In genomic region chrX:101504636-101505035, GRCm38 (mm10) we compare ENCODE assay signal across 8 mouse cellular contexts. TPM values are rescaled to one million over a fixed set of nuclear protein-coding genes. Genes with fewer than 3 reads are reported as not detected.
A peak's percentile ranks its signal among the peaks of the same experiment; 100 is the strongest.
DNase-seq lines count a peak whose midpoint lies in the region; ATAC-seq and TF ChIP-seq lines count a peak whose summit lies in the region.

No protein-coding gene starts in this region.

- peak; percentile 20; the same call in 1 of the 2 replicates for TF ChIP-seq CTCF in spleen, adult 2 months (IDR thresholded peaks at IDR 0.05; ENCODE audit: extremely low read depth, insufficient read depth, insufficient read length, insufficient replicate concordance)

- H3K27me3 ChIP-seq in midbrain, embryonic 14.5 days (ENCODE audit: control insufficient read depth, insufficient read depth, low read length) = no peaks in the 10 kb centered on the region
- H3K27me3 ChIP-seq in midbrain, embryonic 16.5 days (ENCODE audit: control insufficient read depth, insufficient read depth, low read depth, low read length) = no peaks in the 10 kb centered on the region
- H3K27me3 ChIP-seq in embryonic facial prominence, embryonic 10.5 days (replicated peaks; ENCODE audit: low read depth, poor library complexity, severe bottlenecking) = no peaks in the 10 kb centered on the region
- no peaks in the 10 kb centered on the region for H3K27me3 ChIP-seq in spleen, adult 2 months (ENCODE audit: control insufficient read depth, insufficient read depth, low read length)

- TF ChIP-seq POLR2A in spleen, adult 2 months (IDR thresholded peaks at IDR 0.05; ENCODE audit: low read depth, low read length) = no peak

- WGBS in midbrain, embryonic 14.5 days = 13% methylated on average over 3 of the region's 3 CpGs
- 16% methylated on average over 3 of the region's 3 CpGs for WGBS in midbrain, embryonic 16.5 days
- 15% methylated on average over 3 of the region's 3 CpGs for WGBS in embryonic facial prominence, embryonic 10.5 days
- 14% methylated on average over 3 of the region's 3 CpGs for WGBS in spleen, adult 2 months

- no peaks in the 10 kb centered on the region for H3K4me1 ChIP-seq in midbrain, embryonic 14.5 days (ENCODE audit: control insufficient read depth, insufficient read depth, low read length)
- no peaks in the 10 kb centered on the region for H3K4me1 ChIP-seq in midbrain, embryonic 16.5 days (ENCODE audit: control insufficient read depth, insufficient read depth, low read length)
- H3K4me1 ChIP-seq in embryonic facial prominence, embryonic 10.5 days = no peaks in the 10 kb centered on the region
- no peaks in the 10 kb centered on the region for H3K4me1 ChIP-seq in spleen, adult 2 months (ENCODE audit: control insufficient read depth, insufficient read depth, insufficient read length)

- DNase-seq in cerebellum, postnatal 10 days = peak; percentile 13 to 24
- no peak for DNase-seq in cerebellum, postnatal 36 days
- DNase-seq in midbrain, embryonic 14.5 days = peak; percentile 31
- peak; percentile 24 for DNase-seq in embryonic facial prominence, embryonic 10.5 days (ENCODE audit: low spot score)
- peak; percentile 18 for DNase-seq in spleen, adult 2 months (ENCODE audit: low read depth in 1 of 2, low spot score in 2 of 2)
- no peak for DNase-seq in layer of hippocampus, adult 18-20 months (ENCODE audit: low spot score in 2 of 2)
- no peak for DNase-seq in heart, adult 8-10 months (ENCODE audit: low spot score)

- H3K36me3 ChIP-seq in midbrain, embryonic 14.5 days (ENCODE audit: control insufficient read depth, insufficient read depth, low read length) = no peaks in the 10 kb centered on the region
- H3K36me3 ChIP-seq in midbrain, embryonic 16.5 days (ENCODE audit: control insufficient read depth, insufficient read depth, low read length) = no peaks in the 10 kb centered on the region
- no peaks in the 10 kb centered on the region for H3K36me3 ChIP-seq in embryonic facial prominence, embryonic 10.5 days (replicated peaks)
- no peaks in the 10 kb centered on the region for H3K36me3 ChIP-seq in spleen, adult 2 months (ENCODE audit: control insufficient read depth, insufficient read depth, low read length)

- no peak for ATAC-seq in midbrain, embryonic 14.5 days (ENCODE audit: low FRiP score, low TSS enrichment)
- no peak for ATAC-seq in midbrain, embryonic 16.5 days

- no peak overlapping the region for H3K4me3 ChIP-seq in midbrain, embryonic 14.5 days (replicated peaks; ENCODE audit: low read depth, low read length)
- no peak overlapping the region for H3K4me3 ChIP-seq in midbrain, embryonic 16.5 days (ENCODE audit: low read depth, low read length)
- no peak overlapping the region for H3K4me3 ChIP-seq in embryonic facial prominence, embryonic 10.5 days
- no peak overlapping the region for H3K4me3 ChIP-seq in spleen, adult 2 months (ENCODE audit: extremely low read depth, insufficient read depth, insufficient read length)

- H3K9me3 ChIP-seq in midbrain, embryonic 14.5 days (ENCODE audit: control insufficient read depth, low read length) = no peaks in the 10 kb centered on the region
- no peaks in the 10 kb centered on the region for H3K9me3 ChIP-seq in midbrain, embryonic 16.5 days (replicated peaks; ENCODE audit: control insufficient read depth, low read length, poor library complexity, severe bottlenecking)
- no peaks in the 10 kb centered on the region for H3K9me3 ChIP-seq in embryonic facial prominence, embryonic 10.5 days

- H3K4me2 ChIP-seq in midbrain, embryonic 14.5 days (ENCODE audit: low read length) = no peak overlapping the region
- no peak overlapping the region for H3K4me2 ChIP-seq in midbrain, embryonic 16.5 days (ENCODE audit: low read length)

- no peak overlapping the region for H3K9ac ChIP-seq in midbrain, embryonic 14.5 days (replicated peaks; ENCODE audit: low read length)
- no peak overlapping the region for H3K9ac ChIP-seq in midbrain, embryonic 16.5 days (ENCODE audit: low read depth, low read length)

- no peak overlapping the region for H3K27ac ChIP-seq in midbrain, embryonic 14.5 days (replicated peaks; ENCODE audit: low read depth, low read length)
- H3K27ac ChIP-seq in midbrain, embryonic 16.5 days (ENCODE audit: low read length) = no peak overlapping the region
- H3K27ac ChIP-seq in embryonic facial prominence, embryonic 10.5 days (replicated peaks) = no peak overlapping the region
- no peak overlapping the region for H3K27ac ChIP-seq in spleen, adult 2 months (ENCODE audit: insufficient read depth, low read length)

RNA-seq across cellular contexts. Expression of gene Taf1, which starts 27.9 kb away (rescaled TPM):
- polyA plus RNA-seq in midbrain, embryonic 14.5 days (2014; fragmentation: Nextera tagmentation; extraction: Ambion mirVana) = 15.8 and 20.6 TPM in 2 replicates
- 16.0 and 17.1 TPM in 2 replicates for polyA plus RNA-seq in midbrain, embryonic 16.5 days (2015; fragmentation: Nextera tagmentation; extraction: Ambion mirVana)
- 20.3 and 23.4 TPM in 2 replicates for polyA plus RNA-seq in embryonic facial prominence, embryonic 10.5 days (2016; fragmentation: Nextera tagmentation; extraction: Ambion mirVana)
- polyA plus RNA-seq in spleen, adult 2 months (2012; rRNA removed) = 2.4 and 3.0 TPM in 2 replicates
- 10 to 100 TPM; 49.9 to 50.9 TPM for total RNA-seq in layer of hippocampus, adult 18-20 months (2021)
- total RNA-seq in heart, adult 8-10 months (2022) = 10 to 100 TPM; 12.8 to 17.5 (median 15.1) TPM

RNA-seq across cellular contexts. Expression of gene Itgb1bp2, which starts 55.7 kb away (rescaled TPM):
- 1.8 and 2.1 TPM in 2 replicates for polyA plus RNA-seq in midbrain, embryonic 14.5 days (2014; fragmentation: Nextera tagmentation; extraction: Ambion mirVana)
- 1.2 and 2.1 TPM in 2 replicates for polyA plus RNA-seq in midbrain, embryonic 16.5 days (2015; fragmentation: Nextera tagmentation; extraction: Ambion mirVana)
- 2.3 and 3.2 TPM in 2 replicates for polyA plus RNA-seq in embryonic facial prominence, embryonic 10.5 days (2016; fragmentation: Nextera tagmentation; extraction: Ambion mirVana)
- polyA plus RNA-seq in spleen, adult 2 months (2012; rRNA removed) = 0.14 and 0.54 TPM in 2 replicates
- total RNA-seq in layer of hippocampus, adult 18-20 months (2021) = 1 to 10 TPM in 1 of 2 experiments, not detected in 1; 1.1 TPM
- total RNA-seq in heart, adult 8-10 months (2022) = 100 to 1,000 TPM; 154 to 226 (median 179) TPM

Comparison
In these comparisons a context has a peak if more than half of its experiments do, and no peak if none do; other contexts are left out.
1. DNase-seq: peak in cerebellum, postnatal 10 days (2 of 2), midbrain, embryonic 14.5 days (single experiment), embryonic facial prominence, embryonic 10.5 days (single experiment) and spleen, adult 2 months (2 of 2); none in cerebellum, postnatal 36 days (0 of 2), layer of hippocampus, adult 18-20 months (0 of 2) and heart, adult 8-10 months (single experiment).